Mouse (Mus musculus) small intestine, adult 2 months (tissue): ENCODE results near the gene St5.

Source experiments
- CTCF ChIP-seq: fragments of 200-500 bp; IDR thresholded peaks from 2 replicates; pipeline ENCODE4 v1.5.1; 2012; ENCODE audit warnings: low read depth, mild to moderate bottlenecking, control low read depth, inconsistent platforms, low read length, moderate library complexity, mixed read lengths; ENCODE audit not compliant: insufficient replicate concordance, insufficient read length; ENCODE audit errors: extremely low read depth
- POLR2A ChIP-seq: fragments of 200-500 bp; IDR thresholded peaks from 2 replicates; pipeline ENCODE4 v1.6.1; 2012; ENCODE audit warnings: low read depth, mild to moderate bottlenecking, control low read depth, inconsistent platforms, low read length, moderate library complexity

- TF ChIP-seq CTCF (no peak), POLR2A (no peak)
Observed at GRCm38 (mm10) chr7:109610348-109610747, 93.1 kb downstream of the St5 start.
